13 mouse cellular contexts compared by ENCODE assay signal in genomic region chr17:62412666-62413180, GRCm38 (mm10).
DNase-seq lines count a peak whose midpoint lies in the region; ATAC-seq and TF ChIP-seq lines count a peak whose summit lies in the region.
"Had no signal": no experiment of that assay in that cellular context is flagged by ENCODE, and none has a peak within 500 bp of the region (broad histone marks: within the 10 kb centered on the region; RNA-seq: fewer than 3 reads in every experiment).

No protein-coding gene starts in this region.

- no peak overlapping the region for H3K4me2 ChIP-seq in lung, embryonic 14.5 days
- H3K4me2 ChIP-seq in hindbrain, embryonic 11.5 days (replicated peaks; ENCODE audit: low read depth, low read length): no peak overlapping the region
- H3K4me2 ChIP-seq: embryonic facial prominence, embryonic 12.5 days; kidney, embryonic 15.5 days had no signal

- 84% methylated on average over 12 of the region's 12 CpGs for WGBS in lung, embryonic 14.5 days
- WGBS in hindbrain, embryonic 11.5 days: 90% methylated on average over 12 of the region's 12 CpGs

- no peak overlapping the region for H3K4me3 ChIP-seq in lung, embryonic 14.5 days (ENCODE audit: low read depth, low read length)
- no peak overlapping the region for H3K4me3 ChIP-seq in hindbrain, embryonic 11.5 days (ENCODE audit: low read depth, low read length)
- H3K4me3 ChIP-seq: embryonic facial prominence, embryonic 12.5 days; kidney, embryonic 15.5 days; myocyte had no signal

- intact Hi-C loops in heart, postnatal 14 days (cut with DNase I): loop anchor here (10.0 kb wide), 1 partner anchor 372 kb away; no protein-coding TSS in a partner anchor
- intact Hi-C loops in left cerebral cortex, postnatal 25 days (cut with DNase I): no loop called here

- no peak for ATAC-seq in lung, embryonic 14.5 days (ENCODE audit: insufficient read depth)
- no peak for ATAC-seq in hindbrain, embryonic 11.5 days (ENCODE audit: low FRiP score)
- ATAC-seq: hindbrain, embryonic 16.5 days had no signal

- no peaks in the 10 kb centered on the region for H3K36me3 ChIP-seq in lung, embryonic 14.5 days (ENCODE audit: insufficient read depth)
- H3K36me3 ChIP-seq in hindbrain, embryonic 11.5 days (ENCODE audit: control insufficient read depth, insufficient read depth, low read length): no peaks in the 10 kb centered on the region
- H3K36me3 ChIP-seq: embryonic facial prominence, embryonic 12.5 days; kidney, embryonic 15.5 days had no signal

- no peaks in the 10 kb centered on the region for H3K27me3 ChIP-seq in lung, embryonic 14.5 days (ENCODE audit: insufficient read depth, low read length)
- H3K27me3 ChIP-seq in hindbrain, embryonic 11.5 days (ENCODE audit: control insufficient read depth, insufficient read depth, low read length): no peaks in the 10 kb centered on the region
- H3K27me3 ChIP-seq: embryonic facial prominence, embryonic 12.5 days; kidney, embryonic 15.5 days had no signal

- no peaks in the 10 kb centered on the region for H3K4me1 ChIP-seq in lung, embryonic 14.5 days (ENCODE audit: insufficient read depth)
- H3K4me1 ChIP-seq in hindbrain, embryonic 11.5 days (replicated peaks; ENCODE audit: control insufficient read depth, insufficient read depth, low read length): no peaks in the 10 kb centered on the region
- H3K4me1 ChIP-seq: embryonic facial prominence, embryonic 12.5 days; kidney, embryonic 15.5 days had no signal

- H3K27ac ChIP-seq in lung, embryonic 14.5 days (ENCODE audit: low read depth): no peak overlapping the region
- H3K27ac ChIP-seq in hindbrain, embryonic 11.5 days (ENCODE audit: low read depth, low read length): no peak overlapping the region
- H3K27ac ChIP-seq: embryonic facial prominence, embryonic 12.5 days; kidney, embryonic 15.5 days had no signal

- H3K9me3 ChIP-seq in lung, embryonic 14.5 days (ENCODE audit: low read depth, low read length): peaks cover 3% of the 10 kb centered on the region; the same call in 1 of the 2 replicates
- no peaks in the 10 kb centered on the region for H3K9me3 ChIP-seq in hindbrain, embryonic 11.5 days (ENCODE audit: control insufficient read depth, low read length)
- H3K9me3 ChIP-seq: embryonic facial prominence, embryonic 12.5 days had no signal

- no peak for TF ChIP-seq CTCF in lung, embryonic 14.5 days (IDR thresholded peaks at IDR 0.05; ENCODE audit: low read depth)

- peak; percentile 10 to 17 for DNase-seq in cerebellum, postnatal 10 days
- no peak for DNase-seq in cerebellum, adult 8-10 months
- DNase-seq in lung, embryonic 14.5 days: peak; percentile 4
- DNase-seq in lung, postnatal 10 days: no peak
- DNase-seq in adrenal gland, postnatal 36 days: peak; percentile 60 to 69
- DNase-seq in heart, postnatal 14 days: peak; percentile 34 to 43
- no peak for DNase-seq in hindbrain, embryonic 11.5 days (ENCODE audit: low spot score)
- no peak for DNase-seq in left cerebral cortex, postnatal 25 days (ENCODE audit: low spot score in 2 of 2)
- DNase-seq: layer of hippocampus, postnatal 36 days had no signal

- no peak overlapping the region for H3K9ac ChIP-seq in lung, embryonic 14.5 days
- H3K9ac ChIP-seq in hindbrain, embryonic 11.5 days (ENCODE audit: low read depth, low read length): no peak overlapping the region
- H3K9ac ChIP-seq: embryonic facial prominence, embryonic 12.5 days; kidney, embryonic 15.5 days had no signal

Comparison
In these comparisons a context has a peak if more than half of its experiments do, and no peak if none do; other contexts are left out.
1. DNase-seq: peak in cerebellum, postnatal 10 days (2 of 2), lung, embryonic 14.5 days (single experiment), adrenal gland, postnatal 36 days (2 of 2) and heart, postnatal 14 days (2 of 2); none in cerebellum, adult 8-10 months (single experiment), lung, postnatal 10 days (single experiment), hindbrain, embryonic 11.5 days (single experiment) and left cerebral cortex, postnatal 25 days (0 of 2).